Mouse (Mus musculus) B cell, adult 62 days (primary cell): ENCODE results near the gene Nlrp1a. TPM values are rescaled to one million over a fixed set of nuclear protein-coding genes. Genes with fewer than 3 reads are reported as not detected.

ENCODE experiments used
- total RNA-seq: library from RNA; stranded (reverse); gene quantifications from 4 replicates; pipeline ENCODE4 v1.2.4, GENCODE M21; 2023

Nlrp1a gene
- 2.2 to 3.1 TPM (median 2.7 TPM) in 4 replicates for total RNA-seq

DNA sequence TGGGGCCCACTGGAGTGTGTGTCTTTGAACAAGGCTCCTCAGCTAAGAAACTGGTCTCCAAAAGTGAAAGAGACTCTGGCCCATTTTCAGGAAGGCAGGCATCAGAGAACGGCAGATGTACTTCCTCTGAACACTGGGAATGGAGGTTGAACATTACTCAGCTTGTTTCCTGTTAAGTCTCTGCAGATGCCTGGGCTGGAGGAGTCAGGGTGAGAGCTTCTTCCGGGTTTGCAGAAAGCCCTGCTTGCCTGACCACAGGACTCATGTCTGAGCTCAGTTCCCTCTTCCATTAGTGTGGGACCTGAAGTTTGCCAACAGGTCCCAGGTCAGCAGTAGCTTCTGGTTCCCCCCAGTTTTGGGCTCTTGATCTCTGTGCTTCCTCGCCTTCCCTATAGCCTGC lies at the start of gene Nlrp1a:
Nlrp1a (minus strand) TSS at position 44 of the 400 bp plus-strand sequence.

Other genes starting within 250 kb of the Nlrp1a start
- 84.9 to 118 TPM (median 92.8 TPM) in 4 replicates for gene Nup88, start 174.7 kb downstream of the Nlrp1a start, total RNA-seq
- 42.1 to 58.3 TPM (median 49.2 TPM) in 4 replicates for gene Rpain, start 174.5 kb downstream of the Nlrp1a start, total RNA-seq
- 84.0 to 89.1 TPM (median 84.0 TPM) in 4 replicates for gene C1qbp, start 161.7 kb downstream of the Nlrp1a start, total RNA-seq
- 29.0 to 34.3 TPM (median 31.4 TPM) in 4 replicates for gene Dhx33, start 140.3 kb downstream of the Nlrp1a start, total RNA-seq
- gene Mis12, start 125.1 kb downstream of the Nlrp1a start, total RNA-seq, result 7.5 to 14.6 TPM (median 10.5 TPM) in 4 replicates
- 22.0 to 26.2 TPM (median 24.9 TPM) in 4 replicates for gene Derl2, start 124.9 kb downstream of the Nlrp1a start, total RNA-seq
- not detected in 4 replicates for gene 6330403K07Rik, start 111.2 kb downstream of the Nlrp1a start, total RNA-seq
- 2.8 to 4.1 TPM (median 3.0 TPM) in 4 replicates for gene Nlrp1b, start 86.0 kb upstream of the Nlrp1a start, total RNA-seq